Mouse (Mus musculus) activated CD4-positive, CD25-positive, alpha-beta regulatory T cell, adult 4 months (primary cell): ENCODE results near the gene Trpt1. TPM values are rescaled to one million over a fixed set of nuclear protein-coding genes. Genes with fewer than 3 reads are reported as not detected.

Experiments
- ATAC-seq: one replicate; pipeline ENCODE4 v1.8.0; 2017
- polyA plus RNA-seq, 2 experiments: library from polyadenylated mRNA; unstranded; fragments of 100-300 nt; shearing (Covaris generic); gene quantifications; one replicate each; pipeline ENCODE4 v1.2.1; 2017

Gene Trpt1
- polyA plus RNA-seq, 2 experiments from 2014 or later: 4.5 to 7.3 TPM

DNA sequence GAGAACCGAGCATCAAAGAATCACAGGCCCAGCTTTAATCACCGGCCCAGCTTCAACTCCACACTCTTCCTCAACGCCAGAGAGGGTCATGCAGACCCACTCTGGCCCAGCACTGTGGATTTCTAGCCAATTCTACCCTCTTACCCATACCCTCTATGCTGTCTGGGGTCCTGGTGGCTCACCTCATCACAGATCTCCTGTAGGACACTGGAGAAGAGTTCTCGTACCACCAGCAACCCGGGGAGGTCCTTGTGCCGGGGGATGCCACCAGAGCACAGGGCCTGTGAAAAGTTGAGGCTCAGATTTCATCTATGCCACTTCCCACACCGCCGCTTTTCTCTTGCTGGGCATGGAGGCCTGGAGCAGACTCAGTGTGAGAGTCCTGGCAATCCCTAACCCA, 1.4 kb upstream of the Trpt1 start:
- ATAC-seq: no peak

DNA sequence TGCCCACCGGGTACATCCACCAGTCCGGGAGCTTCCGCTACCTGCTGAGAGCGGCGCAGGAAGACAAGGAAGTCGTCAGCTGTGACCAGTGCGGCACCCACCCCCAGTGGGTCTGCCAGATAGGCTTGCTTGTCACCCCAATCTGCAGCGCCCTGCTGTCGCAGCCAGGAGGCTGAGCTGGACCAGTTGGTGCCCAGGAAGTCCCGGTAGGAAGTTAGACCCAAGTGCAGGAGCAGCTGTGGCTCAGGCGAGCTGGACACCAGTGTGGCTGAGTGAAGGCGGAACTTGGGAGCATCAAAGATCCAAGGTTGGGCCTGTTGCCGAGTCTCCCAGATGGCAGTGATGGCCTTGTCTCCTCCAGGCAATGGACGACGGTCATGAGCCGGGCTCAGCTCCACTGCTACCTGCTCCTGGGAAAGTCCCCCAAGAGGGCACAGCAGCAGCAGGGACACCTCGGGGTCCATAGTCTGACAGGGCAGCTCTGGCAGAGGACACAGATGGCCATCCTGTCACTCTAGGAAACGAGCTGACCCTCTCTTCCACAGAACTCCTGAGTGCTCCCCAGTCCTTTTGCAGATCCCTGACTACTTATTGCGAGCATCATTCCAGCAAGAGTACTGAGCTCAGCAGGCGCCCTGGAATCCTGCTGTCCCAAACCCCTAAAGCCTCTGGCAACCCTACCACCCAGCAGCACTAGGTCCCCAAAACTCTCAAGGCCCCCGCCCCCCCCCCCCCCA, 508 bp upstream of the Trpt1 start:
- no peak for ATAC-seq

DNA sequence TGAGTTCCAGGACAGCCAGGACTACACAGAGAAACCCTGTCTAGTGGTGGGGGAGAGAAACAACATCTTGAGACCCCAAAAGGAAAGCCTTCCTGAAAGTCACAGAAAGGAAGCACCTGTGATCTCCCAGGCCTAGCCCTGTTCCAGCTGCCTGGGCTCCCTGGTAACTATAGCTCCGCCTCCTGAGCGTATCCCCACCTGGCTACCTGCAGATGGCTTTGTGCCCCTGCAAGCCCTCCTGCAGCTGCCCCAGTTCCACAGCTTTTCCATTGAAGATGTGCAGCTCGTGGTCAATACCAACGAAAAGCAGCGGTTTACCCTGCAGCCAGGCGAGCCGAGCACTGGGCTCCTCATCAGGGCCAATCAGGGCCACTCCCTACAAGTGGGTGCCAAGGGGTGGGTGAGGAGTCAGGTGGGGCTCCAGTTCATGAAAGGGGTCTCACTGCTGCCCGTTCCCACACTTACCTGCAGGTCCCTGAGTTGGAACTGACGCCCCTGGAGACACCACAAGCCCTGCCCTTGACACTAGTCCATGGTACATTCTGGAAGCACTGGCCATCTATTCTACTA, 1.9 kb downstream of the Trpt1 start:
- no peak for ATAC-seq

DNA sequence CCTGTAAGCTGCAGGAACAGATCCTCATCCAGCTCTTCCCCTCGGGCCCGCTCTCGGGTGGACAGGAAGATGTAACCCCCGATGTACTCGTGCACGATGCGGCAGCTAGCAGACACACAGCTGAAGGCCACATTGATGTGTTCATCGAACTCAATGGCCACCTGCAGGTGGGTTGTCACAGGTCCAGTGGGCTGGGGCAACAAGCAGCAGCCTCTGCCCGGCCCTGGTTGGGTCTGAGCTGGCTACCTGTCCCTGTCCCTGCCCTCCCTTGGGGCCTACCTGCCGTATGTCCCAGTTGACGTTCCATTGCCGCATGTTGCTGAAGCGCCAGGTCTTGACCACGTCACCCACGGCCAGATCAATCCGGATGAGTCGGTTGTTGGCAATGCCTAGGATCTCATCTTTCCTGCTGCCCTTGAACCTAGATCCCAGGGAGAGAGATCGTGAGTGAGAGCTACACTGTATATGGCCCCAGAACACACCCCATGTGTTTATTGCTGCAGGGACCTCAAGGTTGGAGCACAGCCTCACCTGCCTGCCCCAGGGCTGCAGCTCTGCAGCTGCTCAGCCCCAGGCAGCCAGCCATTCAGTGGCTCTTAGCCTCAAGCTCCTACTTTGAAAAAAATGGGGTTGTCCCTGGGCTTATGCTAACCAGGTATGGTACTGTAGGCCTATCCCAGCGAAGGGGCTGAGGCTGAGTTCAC, 3.6 kb downstream of the Trpt1 start:
- no peak for ATAC-seq

DNA sequence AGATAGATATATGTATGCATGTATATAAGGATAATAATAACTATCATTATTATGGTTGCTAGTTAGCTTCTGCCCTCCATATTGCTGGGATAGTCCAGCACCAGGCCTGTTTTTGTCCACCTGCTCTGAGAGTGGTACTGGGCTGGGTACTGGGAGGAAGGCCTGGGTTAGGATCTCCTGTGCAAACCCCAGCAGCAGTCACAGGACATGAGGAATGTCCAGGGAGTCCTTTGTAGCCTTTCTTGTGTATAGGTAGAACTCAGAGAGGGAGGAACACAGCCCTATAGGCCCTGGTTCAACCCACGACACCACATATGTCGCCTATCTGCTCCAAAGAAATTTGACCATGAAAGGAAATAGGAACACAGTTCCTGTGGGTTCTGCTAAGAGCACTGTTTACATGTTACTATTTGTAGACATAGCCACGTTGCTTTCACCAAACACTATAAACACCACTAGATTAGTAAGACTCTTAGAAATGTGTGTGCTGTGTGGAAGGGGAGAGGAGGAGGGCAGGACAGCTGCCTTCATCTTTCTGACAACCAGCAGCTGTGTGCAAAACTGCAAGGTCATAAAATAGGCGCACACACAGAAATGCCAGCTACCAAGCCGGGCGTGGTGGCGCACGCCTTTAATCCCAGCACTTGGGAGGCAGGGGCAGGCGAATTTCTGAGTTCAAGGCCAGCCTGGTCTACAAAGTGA, 11.1 kb downstream of the Trpt1 start:
- ATAC-seq: no peak

DNA sequence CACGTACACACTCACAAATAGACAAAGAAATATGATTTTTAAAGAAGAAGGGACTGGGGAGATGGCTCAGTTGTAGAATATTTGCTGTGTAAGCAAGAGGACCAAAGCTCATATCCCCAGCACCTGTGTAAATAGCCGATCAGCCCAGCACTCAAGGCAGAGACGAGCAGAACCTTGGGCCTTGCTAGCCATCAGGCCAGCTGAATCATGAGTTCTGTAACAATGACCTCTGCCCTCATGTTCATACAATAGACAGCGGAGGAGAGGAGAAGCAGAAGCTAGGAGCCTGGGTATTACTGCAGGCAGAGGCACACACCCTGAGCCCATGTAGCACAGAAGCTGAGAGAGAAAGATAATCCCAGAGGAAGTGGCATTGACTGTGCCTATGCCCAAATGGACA, 16.5 kb downstream of the Trpt1 start:
- no peak for ATAC-seq

DNA sequence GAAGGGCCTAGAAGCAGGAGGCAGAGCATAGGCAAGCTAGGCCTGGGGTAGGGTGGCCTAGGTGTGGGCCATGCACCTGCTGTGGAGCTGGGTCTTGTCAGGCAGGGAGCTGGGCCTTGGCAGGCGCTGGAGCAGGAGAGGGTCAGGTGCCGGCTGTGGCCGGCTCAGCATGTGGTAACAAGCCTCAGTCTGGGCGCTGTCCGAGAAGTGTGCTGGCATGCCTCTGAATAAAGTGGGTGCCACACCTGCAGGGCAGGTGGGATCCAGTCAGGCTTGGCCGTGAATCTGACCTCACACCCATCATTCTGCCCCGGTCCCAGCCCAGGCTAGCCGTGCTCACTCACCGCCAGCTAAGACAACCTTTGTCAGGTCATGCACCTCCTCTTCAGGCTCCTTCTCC, 18.1 kb downstream of the Trpt1 start:
- no peak for ATAC-seq

DNA sequence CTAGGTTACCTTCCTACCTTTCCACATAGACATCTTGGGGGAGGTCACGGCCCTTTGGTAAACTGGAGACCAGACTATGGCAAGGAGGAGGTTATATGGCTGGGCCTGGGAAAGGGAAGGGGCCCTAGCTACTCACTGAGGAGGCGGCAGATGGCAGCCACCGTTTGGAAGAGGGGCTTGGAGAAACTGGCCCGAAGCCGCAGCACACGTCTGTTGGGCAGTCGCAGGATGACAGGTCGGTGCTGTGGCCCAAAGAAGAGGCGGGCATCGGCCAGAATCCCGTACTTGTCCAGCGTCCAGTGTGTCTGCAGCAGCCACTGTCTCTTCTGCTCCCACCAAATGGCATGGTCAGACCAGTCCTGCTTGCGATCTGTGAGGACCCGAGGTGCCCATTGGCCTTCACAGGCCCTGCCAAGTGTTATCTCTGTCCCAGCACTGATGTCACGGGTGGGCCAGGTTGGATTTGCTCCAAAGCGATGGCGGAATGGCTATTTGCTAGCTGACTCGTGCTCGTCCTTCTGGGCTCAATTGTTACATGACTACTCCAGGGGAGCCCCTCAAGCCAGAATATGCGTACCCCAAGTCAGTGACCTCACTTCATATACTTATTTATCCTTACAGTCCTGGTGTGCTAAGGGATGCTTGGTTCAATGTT, 18.7 kb downstream of the Trpt1 start:
- no peak for ATAC-seq

DNA sequence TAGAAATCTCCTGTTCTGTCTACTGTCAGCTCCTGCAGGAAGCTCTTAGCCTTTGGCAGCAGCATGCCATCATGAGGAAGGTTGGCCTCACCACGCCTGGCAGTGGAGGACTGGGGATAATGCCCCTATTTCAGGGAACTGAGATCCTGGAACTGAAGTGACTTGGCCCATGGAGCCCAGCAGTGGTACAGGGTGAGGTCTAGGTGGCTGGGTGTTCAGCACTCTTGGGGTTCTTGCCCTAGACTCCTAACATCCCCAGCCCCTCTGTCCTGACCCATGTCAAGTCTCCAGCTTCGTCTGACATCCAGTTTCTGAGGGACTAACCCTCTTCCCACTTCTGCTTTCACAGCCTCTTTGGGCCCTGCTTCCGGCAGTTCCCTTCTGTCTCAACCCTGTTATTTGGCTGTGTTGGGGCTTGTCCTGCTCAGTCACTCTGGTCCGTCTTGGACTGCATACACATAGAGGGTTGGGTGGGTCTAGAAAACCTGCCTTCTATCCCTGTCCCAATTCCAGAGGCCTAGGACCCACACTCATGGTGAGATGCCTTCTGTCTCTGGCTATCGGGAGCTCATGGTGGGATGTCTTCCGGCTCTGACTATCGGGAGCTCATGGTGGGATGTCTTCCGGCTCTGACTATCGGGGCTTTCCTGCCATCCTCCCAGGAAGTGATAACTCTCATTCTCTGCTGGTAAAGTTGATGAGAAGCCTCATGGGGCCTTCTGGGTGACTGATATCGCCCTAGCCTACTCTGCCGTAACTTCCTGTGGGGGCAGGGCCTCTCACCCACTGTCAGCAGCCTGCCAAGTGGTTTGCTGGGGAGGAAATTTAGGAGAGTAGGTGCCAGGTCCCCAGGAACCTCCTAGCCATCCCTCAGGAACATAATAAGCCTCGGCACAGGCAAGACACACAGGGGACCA, 21.9 kb downstream of the Trpt1 start:
- ATAC-seq: peak; percentile 83

DNA sequence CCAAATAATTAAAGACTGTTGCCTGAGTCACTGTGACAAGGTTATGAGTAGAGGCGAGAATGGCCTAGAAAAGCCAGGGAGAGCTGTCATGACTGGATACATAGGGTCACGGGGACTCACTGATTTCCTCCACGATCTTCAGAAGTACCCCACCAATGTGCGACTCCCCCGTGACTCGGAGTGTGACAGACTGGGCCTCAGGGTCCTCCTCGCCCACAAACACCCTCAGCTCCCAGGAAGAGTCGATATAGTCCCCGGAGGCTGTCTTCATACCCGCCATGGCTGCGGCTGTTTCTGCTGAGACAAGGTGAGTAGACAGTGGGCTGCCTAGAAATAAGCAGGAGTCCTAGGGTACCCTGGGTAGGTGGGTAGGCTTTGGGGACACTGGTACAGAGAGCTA, 22.6 kb downstream of the Trpt1 start:
- no peak for ATAC-seq

DNA sequence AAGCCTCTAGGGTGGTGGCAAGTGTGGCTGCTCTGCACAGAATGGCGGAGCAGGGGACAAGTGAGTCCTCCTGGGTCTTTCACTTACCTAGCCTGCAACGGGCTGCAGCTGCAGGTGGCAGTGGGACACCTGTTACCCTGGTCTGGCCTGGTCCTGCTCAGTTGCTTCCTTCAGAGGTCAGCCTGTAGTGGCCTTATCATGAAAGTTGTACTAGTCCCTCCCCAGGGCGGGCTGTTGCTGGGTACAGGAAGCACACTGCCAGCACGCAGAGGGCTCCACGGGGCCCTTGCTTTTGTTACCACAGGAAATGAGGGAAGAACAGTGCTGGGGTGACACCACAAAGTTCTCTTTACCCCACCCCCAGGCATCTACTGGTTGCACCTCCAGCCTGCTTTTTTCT, 23.3 kb downstream of the Trpt1 start, which contains the start of gene Fermt3:
Gene Fermt3, minus strand, starts transcription at position 279 of the 400 bp plus-strand sequence.
- ATAC-seq: peak; percentile 71

DNA sequence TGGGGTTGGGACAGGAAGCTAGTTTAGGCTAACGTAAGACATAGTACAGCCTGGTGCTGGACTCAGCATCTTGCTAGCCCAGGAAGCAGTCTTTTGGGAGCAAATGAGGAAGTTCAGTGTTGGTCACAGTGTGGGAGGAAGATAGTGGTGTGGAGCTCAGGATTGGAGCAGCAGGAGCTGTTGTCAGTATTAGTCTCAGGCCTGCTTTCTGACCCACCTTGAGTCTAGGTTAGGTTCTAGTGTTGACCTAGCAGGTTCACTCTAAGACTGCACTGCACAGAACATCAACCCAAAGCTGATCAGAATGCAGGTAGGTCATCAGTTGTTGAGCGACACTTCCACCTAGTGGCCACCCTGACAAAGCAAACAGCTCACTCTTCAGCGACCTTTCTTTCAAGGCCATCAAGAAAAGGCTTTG, 24.3 kb downstream of the Trpt1 start:
- ATAC-seq: peak; percentile 35

DNA sequence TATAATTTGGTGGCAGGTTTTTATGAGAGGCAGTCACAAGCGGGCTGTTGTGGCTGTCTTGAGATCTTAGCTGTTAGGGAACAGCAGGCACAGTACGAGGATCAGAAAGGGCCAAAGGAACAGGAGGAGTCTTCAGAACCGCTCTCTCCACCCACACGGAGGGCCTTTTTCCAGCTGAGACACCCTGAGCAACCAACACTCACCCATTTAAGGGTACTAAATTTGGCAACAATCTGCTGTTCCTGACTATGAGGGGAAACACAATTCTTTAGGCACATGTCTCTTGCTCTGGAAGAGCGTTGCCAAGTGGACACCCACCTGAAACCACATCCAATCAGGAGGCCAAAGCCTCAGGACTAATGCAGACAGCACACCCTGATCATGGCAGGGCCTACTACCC, 33.6 kb downstream of the Trpt1 start:
- no peak for ATAC-seq

DNA sequence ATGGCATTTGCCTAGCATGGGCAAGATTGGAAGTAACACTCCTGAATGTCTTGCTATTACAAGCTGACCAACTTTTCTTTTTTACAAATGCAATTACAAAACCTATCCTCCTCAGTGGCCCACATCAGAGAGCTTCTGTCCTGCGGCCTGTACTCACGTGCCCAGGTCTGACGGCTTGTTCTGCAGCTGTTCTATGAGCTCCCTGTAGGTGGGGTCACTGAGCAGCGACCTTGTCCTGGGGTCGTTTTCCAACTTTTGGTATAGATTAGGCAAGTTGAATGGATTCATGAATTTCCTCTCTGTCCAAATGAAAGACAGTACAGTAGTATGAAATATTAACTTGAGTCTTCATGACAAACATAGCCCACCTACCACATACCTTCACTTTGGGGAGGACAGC, 38.1 kb downstream of the Trpt1 start:
- ATAC-seq: no peak

DNA sequence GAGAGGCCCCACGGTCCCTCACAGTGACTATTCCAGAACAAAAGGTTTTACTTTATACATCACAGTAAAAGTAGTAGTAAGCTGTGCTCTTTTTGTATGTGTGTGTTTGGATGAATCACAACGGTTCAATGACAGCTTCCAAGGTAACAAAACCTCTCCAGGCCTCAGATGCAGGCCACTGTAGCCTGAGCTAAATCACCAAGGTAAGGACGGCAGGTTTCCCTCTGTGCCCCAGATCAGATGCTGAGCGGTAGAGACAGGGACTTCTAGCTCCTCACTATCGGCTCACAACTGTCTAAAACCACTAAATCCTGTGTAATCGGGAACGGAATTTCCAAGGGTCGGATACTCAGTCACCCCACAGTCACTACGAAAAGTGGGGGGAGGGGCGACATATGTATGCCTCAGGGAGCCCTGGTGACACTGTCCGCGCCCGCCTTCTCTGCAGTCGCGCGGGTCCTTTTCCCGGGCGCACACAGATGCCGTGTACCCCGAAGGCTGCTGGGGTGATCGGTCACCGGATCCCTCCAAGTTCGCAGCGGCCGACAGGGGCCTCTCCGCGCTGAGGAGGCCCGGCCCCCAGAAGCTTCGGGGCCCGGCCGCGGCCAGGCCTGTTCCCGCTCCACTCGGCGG, 43.3 kb downstream of the Trpt1 start:
- ATAC-seq: no peak

DNA sequence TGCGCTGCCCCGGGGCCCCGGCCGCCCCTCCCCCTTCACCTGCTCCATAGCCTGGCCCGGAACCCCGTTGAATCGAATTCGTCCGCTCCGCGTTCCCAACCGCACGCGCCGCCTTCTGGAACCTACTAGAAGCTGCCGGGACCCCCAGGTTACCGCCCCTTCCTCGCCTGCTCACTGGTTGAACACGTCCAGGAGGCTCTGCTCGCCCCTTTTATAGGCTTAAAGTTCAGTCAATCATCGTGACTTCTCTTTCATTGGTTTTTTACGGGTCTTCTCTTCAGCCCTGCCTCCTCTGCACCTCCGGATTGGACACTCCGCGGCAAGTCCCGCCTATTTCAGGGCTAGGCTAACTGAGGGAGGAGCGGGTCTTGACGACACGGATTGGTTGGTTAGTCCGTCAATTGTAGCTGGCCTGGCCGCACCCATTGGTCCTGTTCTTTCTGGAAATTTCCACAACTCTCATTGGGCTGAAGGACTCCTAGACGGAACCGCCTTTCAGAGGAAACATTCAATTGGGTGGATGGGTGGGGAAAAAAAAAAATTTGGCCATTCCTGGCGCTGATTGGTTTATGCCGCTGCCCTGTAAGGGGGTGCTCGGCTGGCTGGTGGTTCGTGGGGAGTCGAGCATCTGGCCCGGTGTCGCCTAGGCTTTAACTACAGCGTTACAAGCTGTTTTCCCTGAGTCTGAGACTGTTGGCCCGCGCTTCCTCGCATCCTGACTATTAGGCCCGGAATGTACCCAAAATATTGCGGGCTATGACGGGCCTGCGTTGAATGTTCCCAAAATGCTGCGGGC, 44.1 kb downstream of the Trpt1 start, which contains the start of gene Stip1:
Gene Stip1, minus strand, starts transcription at position 127 of the 796 bp plus-strand sequence.
- peak; percentile 93 for ATAC-seq

DNA sequence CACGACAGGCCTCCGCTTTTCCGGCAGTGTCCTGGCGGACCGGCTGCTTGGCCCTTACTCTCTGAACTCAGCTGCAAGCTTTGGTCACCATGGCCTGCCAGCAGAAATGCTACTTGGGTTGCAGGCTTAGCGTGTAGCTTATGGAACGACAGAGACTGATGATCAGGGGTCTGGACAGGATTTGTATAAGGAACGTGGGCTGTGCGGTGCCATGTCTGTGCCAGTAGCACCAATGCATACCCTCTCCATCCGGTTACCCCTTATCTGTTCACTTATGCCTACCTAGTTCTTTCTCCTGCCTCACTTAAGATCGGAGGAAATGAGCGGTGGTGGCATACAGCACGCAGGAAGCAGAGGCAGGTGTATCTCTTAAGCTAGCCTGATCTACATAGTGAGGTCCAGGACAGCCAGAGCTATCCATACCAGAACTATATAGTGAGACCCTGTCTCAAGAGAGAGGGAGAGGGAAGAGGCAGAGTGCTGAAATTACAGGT, 44.8 kb downstream of the Trpt1 start:
- ATAC-seq: no peak

DNA sequence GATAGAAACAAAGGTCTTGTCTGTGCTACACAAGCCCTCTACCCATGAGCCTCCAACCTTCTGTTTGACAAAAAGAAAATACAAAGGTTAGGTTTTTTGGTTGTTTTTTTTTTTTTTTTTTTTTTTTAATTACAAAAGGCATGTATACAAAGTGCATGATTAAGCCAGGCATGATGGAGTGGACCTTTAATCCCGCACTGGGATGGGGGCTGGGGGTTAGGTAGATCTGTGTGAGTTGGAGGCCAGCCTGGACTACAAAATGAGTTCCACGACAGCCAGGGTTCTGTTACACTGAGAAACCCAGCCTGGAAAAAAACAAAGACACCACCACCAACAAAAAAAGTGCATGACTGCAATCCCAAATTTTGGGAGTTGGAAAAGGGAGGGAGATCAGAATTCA, 45.2 kb downstream of the Trpt1 start:
- ATAC-seq: no peak

DNA sequence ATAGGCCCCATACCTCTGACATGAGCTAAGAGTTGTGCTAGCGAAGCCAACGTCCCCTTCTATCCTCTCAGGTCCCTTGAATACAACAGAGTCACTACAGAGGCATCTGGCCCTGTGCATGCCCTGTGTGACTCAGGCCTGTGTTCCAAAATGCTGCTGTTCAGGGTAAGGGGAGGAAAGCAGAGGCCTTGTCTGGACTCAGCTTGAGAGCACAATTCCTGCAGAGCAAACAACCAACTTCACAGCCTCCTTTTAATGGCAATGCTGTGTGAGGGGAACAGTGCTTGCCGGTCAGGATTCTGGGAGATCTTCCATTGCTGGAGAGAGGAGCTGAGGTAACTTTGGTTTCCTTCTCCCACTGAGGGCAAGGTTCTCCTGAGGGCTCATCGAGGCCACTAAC, 48.3 kb downstream of the Trpt1 start:
- ATAC-seq: no peak

DNA sequence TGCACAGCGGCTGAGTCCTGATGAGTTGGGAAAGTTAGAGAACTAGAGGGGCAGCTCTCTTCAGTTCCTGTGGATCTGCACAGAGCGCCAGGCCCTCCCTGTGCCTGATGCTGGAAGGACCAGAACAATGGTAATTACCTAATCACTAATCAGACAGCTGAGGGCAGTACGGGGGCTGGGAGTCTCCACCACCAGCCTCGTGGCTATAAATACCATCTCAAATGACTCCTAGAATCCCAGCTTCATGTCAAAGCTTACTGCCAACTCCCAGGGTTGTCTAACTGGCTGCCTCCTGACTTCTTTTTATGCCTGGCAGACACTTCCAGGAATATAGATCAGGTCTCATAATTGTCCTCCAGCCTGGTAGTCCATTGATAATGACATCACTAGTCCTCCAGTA, 48.8 kb downstream of the Trpt1 start:
- ATAC-seq: no peak
